Mouse (Mus musculus) kidney, postnatal 14 days (tissue): ENCODE results near the gene Dusp1.

Source experiments
- DNase-seq: peaks from one replicate; pipeline ENCODE4 v3.0.0; 2022; ENCODE audit warnings: mixed read lengths

Dusp1 gene

GRCm38 (mm10) chr17:26518306-26518705, 43.6 kb downstream of the Dusp1 start:
- no peak for DNase-seq

- DNase-seq, result no peak
These were observed 46.3 kb downstream of the Dusp1 start for GRCm38 (mm10) chr17:26515675-26516074.

- DNase-seq, result no peak
These were observed 47.3 kb downstream of the Dusp1 start for GRCm38 (mm10) chr17:26514581-26515030.

- no peak for DNase-seq
These were observed 48.3 kb downstream of the Dusp1 start for GRCm38 (mm10) chr17:26513459-26514290.

- no peak for DNase-seq
These were observed 49.0 kb downstream of the Dusp1 start for GRCm38 (mm10) chr17:26512961-26513360.

- DNase-seq, result peak; percentile 55
These were observed 49.8 kb downstream of the Dusp1 start for GRCm38 (mm10) chr17:26511816-26512774.

GRCm38 (mm10) chr17:26511256-26511655, 50.7 kb downstream of the Dusp1 start:
- DNase-seq, result no peak

GRCm38 (mm10) chr17:26510146-26511045, 51.5 kb downstream of the Dusp1 start:
- no peak for DNase-seq

- peak; percentile 87 for DNase-seq
These were observed 52.8 kb downstream of the Dusp1 start for GRCm38 (mm10) chr17:26508961-26509771.

- peak; percentile 99 for DNase-seq
These were observed 53.5 kb downstream of the Dusp1 start for GRCm38 (mm10) chr17:26508345-26508960.

GRCm38 (mm10) chr17:26507966-26508344, 54.0 kb downstream of the Dusp1 start:
- peak; percentile 90 for DNase-seq

- DNase-seq, result peak; percentile 57
These were observed 54.7 kb downstream of the Dusp1 start for GRCm38 (mm10) chr17:26506997-26507871.

GRCm38 (mm10) chr17:26506031-26506641, 55.8 kb downstream of the Dusp1 start:
- DNase-seq, result peak; percentile 63

- no peak for DNase-seq
These were observed 56.7 kb downstream of the Dusp1 start for GRCm38 (mm10) chr17:26505181-26505581.

- DNase-seq, result peak; percentile 88
These were observed 57.8 kb downstream of the Dusp1 start for GRCm38 (mm10) chr17:26503981-26504671.

GRCm38 (mm10) chr17:26502808-26503671, 58.9 kb downstream of the Dusp1 start:
- DNase-seq, result peak; percentile 93

- no peak for DNase-seq
These were observed 60.1 kb downstream of the Dusp1 start for GRCm38 (mm10) chr17:26501826-26502225.

- no peak for DNase-seq
These were observed 63.3 kb downstream of the Dusp1 start for GRCm38 (mm10) chr17:26498626-26499025.
